Mouse (Mus musculus) lung, postnatal 0 days (tissue): ENCODE data around the gene Usp6nl. TPM values are rescaled to one million over a fixed set of nuclear protein-coding genes. Genes with fewer than 3 reads are reported as not detected.

Experiments
- ATAC-seq: fragments of 200-750 bp; cut with Nextera tagmentation; 2 replicates; pipeline ENCODE4 v1.8.0; 2017; ENCODE audit warnings: moderate library complexity
- DNase-seq: peaks from one replicate; pipeline ENCODE4 v3.0.0-alpha.2; 2016; ENCODE audit warnings: low spot score
- H3K27ac ChIP-seq: fragments of 300-500 bp; sonication (generic); 2 replicates; pipeline ENCODE4 v1.5.1; 2014; ENCODE audit warnings: antibody characterized with exemption, mild to moderate bottlenecking, low read length, mixed read lengths
- H3K27me3 ChIP-seq: fragments of 300-500 bp; sonication (generic); replicated peaks from 2 replicates; pipeline ENCODE4 v1.6.1; 2014; ENCODE audit warnings: low read length, mixed read lengths; ENCODE audit not compliant: insufficient read depth
- H3K36me3 ChIP-seq: fragments of 300-500 bp; sonication (generic); 2 replicates; pipeline ENCODE4 v1.6.1; 2014; ENCODE audit warnings: low read length, mixed read lengths; ENCODE audit not compliant: insufficient read depth
- H3K4me1 ChIP-seq: fragments of 300-500 bp; sonication (generic); 2 replicates; pipeline ENCODE4 v1.6.1; 2014; ENCODE audit warnings: antibody characterized with exemption, low read depth, low read length, mixed read lengths; ENCODE audit not compliant: insufficient read depth
- H3K4me2 ChIP-seq: fragments of 300-500 bp; sonication (generic); replicated peaks from 2 replicates; pipeline ENCODE4 v1.6.1; 2014; ENCODE audit warnings: low read depth, mild to moderate bottlenecking, low read length, moderate library complexity, mixed read lengths
- H3K4me3 ChIP-seq: fragments of 300-500 bp; sonication (generic); 2 replicates; pipeline ENCODE4 v1.5.1; 2014; ENCODE audit warnings: low read depth, low read length
- H3K9ac ChIP-seq: fragments of 300-500 bp; sonication (generic); replicated peaks from 2 replicates; pipeline ENCODE4 v1.6.1; 2014; ENCODE audit warnings: low read depth, mild to moderate bottlenecking
- H3K9me3 ChIP-seq: fragments of 300-500 bp; sonication (generic); 2 replicates; pipeline ENCODE4 v1.6.1; 2016; ENCODE audit warnings: low read length, mixed read lengths
- CTCF ChIP-seq: IDR thresholded peaks from 2 replicates; pipeline ENCODE4 v1.5.1; 2016; ENCODE audit warnings: antibody characterized with exemption, mild to moderate bottlenecking
- EP300 ChIP-seq: IDR thresholded peaks from 2 replicates; pipeline ENCODE4 v1.6.1; 2016; ENCODE audit warnings: antibody characterized with exemption, mild to moderate bottlenecking, control low read depth
- WGBS: fragments of 180-500 bp; shearing (Covaris S2); extraction: QIAGEN DNeasy Blood & Tissue Kit; methylation state at CpG from one replicate; pipeline ENCODE4 v1.1.7; 2014; 5-methylcytosine and 5-hydroxymethylcytosine counted together
- polyA plus RNA-seq: library from polyadenylated mRNA; unstranded; fragments of >200 nt; fragmentation: Nextera tagmentation; extraction: Ambion mirVana; gene quantifications from 2 replicates; pipeline ENCODE4 v1.2.1, GENCODE M21; 2015

Usp6nl gene
- polyA plus RNA-seq, 1 experiment from 2014 or later: 9.5 TPM

DNA sequence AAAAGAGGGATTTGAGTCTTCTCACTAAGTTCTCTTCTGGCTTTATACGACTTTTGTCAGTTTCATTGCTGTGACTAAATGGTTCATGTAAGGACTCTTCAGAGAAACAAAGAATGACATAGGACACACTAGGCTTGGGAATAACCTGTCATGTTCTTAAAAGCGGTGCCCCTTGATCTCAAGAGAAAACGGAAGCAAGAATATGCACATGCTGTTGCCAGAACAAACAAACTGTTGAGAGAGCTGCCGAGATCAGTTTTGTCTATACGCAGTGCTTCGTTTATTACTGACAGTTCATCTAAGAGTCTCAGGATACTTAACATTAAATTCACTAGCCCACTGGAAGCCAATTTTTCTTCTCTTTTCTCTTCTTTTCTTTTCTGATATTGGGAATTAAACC, 76.4 kb downstream of the Usp6nl start:
- 45% methylated on average over 6 of the region's 6 CpGs for WGBS
- Histone ChIP-seq H3K9ac (no peak overlapping the region), H3K4me1 (peaks cover 9% of the 10 kb centered on the region; the same call in 1 of the 2 replicates), H3K27ac (no peak overlapping the region), H3K27me3 (no peaks in the 10 kb centered on the region), H3K36me3 (no peaks in the 10 kb centered on the region), H3K4me3 (no peak overlapping the region), H3K9me3 (no peaks in the 10 kb centered on the region), H3K4me2 (no peak overlapping the region)
- TF ChIP-seq CTCF: no peak
- no peak for TF ChIP-seq EP300
- peak; percentile 32 for DNase-seq
- ATAC-seq: no peak

DNA sequence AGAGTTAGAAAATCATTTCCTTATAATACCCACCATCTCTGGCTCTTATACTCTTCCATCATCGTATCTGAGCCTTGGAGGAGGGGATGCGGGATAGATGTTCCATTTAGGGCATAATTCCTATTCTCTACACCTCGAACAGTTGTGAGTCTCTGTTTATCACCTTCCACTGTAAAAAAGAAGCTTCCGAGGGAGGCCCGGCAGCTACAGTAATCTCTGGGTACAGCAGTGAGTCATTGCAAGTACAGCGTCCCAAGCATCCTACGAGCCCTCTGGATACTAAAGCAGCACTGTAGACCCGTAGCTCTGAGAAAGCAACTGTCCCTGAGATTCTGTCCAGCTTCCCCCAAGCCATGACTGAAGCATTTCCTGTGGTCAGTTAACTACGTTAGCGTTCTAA, 78.6 kb downstream of the Usp6nl start:
- ATAC-seq: no peak
- TF ChIP-seq EP300 (no peak), CTCF (no peak)
- peaks cover 9% of the 10 kb centered on the region; the same call in 1 of the 2 replicates for H3K4me1 ChIP-seq
- no peak for DNase-seq
- no peak overlapping the region for H3K9ac ChIP-seq
- H3K9me3 ChIP-seq: no peaks in the 10 kb centered on the region
- no peak overlapping the region for H3K4me2 ChIP-seq
- no peak overlapping the region for H3K4me3 ChIP-seq
- H3K27me3 ChIP-seq: no peaks in the 10 kb centered on the region
- H3K36me3 ChIP-seq: no peaks in the 10 kb centered on the region
- no peak overlapping the region for H3K27ac ChIP-seq
- WGBS: 84% methylated on average over 10 of the region's 10 CpGs

DNA sequence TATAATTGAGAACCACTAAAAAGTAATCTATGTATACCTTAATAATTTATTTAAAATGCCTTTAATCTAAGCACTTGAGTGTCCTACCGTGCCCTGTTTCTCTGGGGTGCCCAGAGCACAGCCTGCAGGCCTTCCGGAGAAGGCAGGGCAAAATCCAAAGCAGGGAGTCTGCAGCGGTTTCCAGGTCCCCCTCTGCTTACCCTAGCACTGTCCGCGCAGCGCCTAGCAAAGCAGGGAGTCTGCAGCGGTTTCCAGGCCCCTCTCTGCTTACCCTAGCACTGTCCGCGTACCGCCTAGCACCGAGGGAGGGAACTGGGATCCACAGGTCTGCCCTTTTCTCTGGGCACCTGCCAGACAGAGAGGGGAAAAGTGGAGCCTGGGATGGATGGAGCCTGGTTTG, 80.9 kb downstream of the Usp6nl start:
- DNase-seq (peak; percentile 59), ATAC-seq (peak; percentile 58)
- TF ChIP-seq EP300 (no peak), CTCF (peak; percentile 64)
- H3K4me3 ChIP-seq: no peak overlapping the region
- H3K36me3 ChIP-seq: no peaks in the 10 kb centered on the region
- 36% methylated on average over 11 of the region's 11 CpGs for WGBS
- H3K9ac ChIP-seq: no peak overlapping the region
- no peaks in the 10 kb centered on the region for H3K4me1 ChIP-seq
- H3K9me3 ChIP-seq: no peaks in the 10 kb centered on the region
- H3K27ac ChIP-seq: no peak overlapping the region
- no peak overlapping the region for H3K4me2 ChIP-seq
- H3K27me3 ChIP-seq: no peaks in the 10 kb centered on the region

DNA sequence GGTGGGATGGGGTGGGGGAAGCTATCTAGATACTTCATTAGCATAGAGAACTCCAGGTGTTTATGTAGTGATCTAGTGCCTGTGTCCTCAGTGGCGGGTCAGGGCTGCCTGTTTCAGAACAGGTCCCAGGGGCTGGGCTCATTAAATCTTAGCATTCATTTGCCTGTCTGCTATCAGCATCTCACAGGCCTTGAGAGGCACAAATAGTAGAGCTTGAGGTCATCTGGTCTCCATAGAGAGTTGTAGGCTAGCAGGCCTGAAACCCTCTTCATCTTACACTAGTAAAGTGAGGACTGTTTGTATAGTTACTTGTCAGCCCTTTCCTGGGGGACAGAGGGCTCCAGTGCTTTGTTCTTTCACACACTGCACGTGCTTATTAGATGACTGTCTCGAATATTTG, 81.5 kb downstream of the Usp6nl start:
- Histone ChIP-seq H3K9ac (no peak overlapping the region), H3K36me3 (no peaks in the 10 kb centered on the region), H3K27me3 (no peaks in the 10 kb centered on the region), H3K9me3 (no peaks in the 10 kb centered on the region), H3K4me2 (no peak overlapping the region), H3K27ac (no peak overlapping the region), H3K4me3 (no peak overlapping the region), H3K4me1 (no peaks in the 10 kb centered on the region)
- ATAC-seq (peak; percentile 19; the same call in 1 of the 2 replicates), DNase-seq (no peak)
- TF ChIP-seq CTCF (no peak), EP300 (no peak)
- WGBS: 33% methylated on average over 3 of the region's 3 CpGs

DNA sequence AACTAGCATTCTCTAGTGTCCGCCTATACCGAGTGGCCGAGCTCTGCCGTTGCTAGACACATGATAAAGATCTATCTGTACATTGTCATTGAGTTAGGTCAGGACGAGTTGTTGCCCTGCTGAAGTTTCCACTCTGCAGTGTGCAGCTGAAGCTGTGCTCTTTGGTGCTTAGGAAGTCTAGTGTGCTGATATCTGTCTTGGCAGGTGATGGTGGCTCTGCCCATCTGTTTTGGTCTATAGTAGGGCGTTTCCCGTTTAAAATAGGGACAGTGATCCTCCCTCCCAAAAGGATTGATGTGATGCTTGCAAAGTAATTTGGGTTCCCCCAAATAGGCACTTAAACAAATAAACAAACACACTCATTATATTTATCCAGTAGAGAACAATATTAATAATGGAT, 82.2 kb downstream of the Usp6nl start:
- WGBS: 69% methylated on average over 7 of the region's 7 CpGs
- no peaks in the 10 kb centered on the region for H3K9me3 ChIP-seq
- no peak for DNase-seq

DNA sequence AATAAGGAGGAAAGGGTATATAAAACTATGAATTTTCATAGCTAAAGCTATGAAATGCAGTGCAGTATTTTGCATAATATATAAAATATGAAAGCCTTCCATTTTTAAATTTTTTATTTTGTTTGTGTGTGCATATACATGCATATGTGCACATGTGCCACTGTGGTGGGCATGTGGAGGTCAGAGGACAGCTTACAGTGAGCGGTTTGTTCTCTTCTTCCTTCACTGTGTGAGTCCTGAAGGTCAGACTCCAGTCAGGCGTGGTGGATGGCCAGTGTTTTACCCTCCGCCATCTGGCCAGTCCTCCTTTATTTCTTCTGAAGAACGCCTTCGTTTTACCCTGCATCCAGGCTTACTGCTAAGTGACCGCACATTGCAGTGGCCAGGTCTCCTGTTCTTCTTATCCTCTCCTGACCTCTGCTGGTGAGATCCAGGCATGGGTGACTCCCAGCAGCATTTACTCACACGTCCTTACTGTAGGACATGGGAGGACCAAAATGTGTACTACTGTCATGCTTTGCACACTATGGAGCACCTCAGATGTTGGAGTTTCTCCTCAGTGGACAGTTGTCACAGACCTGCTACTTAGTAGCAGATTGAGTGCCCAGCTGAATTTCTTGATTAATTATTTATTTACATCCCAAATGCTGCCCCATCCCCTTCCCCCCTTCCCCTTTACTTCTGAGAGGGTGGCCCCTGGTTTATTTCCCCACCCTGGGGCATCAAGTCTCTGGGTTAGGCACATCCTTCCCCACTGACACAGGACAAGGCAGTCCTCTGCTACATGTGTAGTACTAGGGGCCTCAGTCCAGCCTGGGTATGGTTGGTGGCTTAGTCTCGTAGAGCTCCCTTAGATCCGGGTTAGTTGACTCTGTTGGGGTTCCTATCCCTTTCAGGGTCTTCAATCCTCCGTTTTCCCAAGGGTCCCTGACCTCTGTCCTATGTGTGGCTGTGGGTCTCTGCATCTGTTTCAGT, 82.9 kb downstream of the Usp6nl start:
- H3K9ac ChIP-seq: no peak overlapping the region
- no peak overlapping the region for H3K4me2 ChIP-seq
- TF ChIP-seq EP300 (no peak), CTCF (peak; percentile 98)
- DNase-seq (peak; percentile 93), ATAC-seq (peak; percentile 91)
- H3K4me1 ChIP-seq: no peaks in the 10 kb centered on the region
- no peak overlapping the region for H3K4me3 ChIP-seq
- no peaks in the 10 kb centered on the region for H3K36me3 ChIP-seq
- WGBS: 39% methylated on average over 10 of the region's 10 CpGs
- no peaks in the 10 kb centered on the region for H3K27me3 ChIP-seq
- H3K27ac ChIP-seq: no peak overlapping the region
- no peaks in the 10 kb centered on the region for H3K9me3 ChIP-seq

More for the DNA sequence above, 82.2 kb downstream of the Usp6nl start:
- no peaks in the 10 kb centered on the region for H3K27me3 ChIP-seq
- H3K4me3 ChIP-seq: no peak overlapping the region
- H3K36me3 ChIP-seq: no peaks in the 10 kb centered on the region
- no peak for TF ChIP-seq EP300
- TF ChIP-seq CTCF: no peak
- no peak for ATAC-seq
- H3K4me2 ChIP-seq: no peak overlapping the region
- no peak overlapping the region for H3K27ac ChIP-seq
- H3K9ac ChIP-seq: no peak overlapping the region
- no peaks in the 10 kb centered on the region for H3K4me1 ChIP-seq
